Mouse (Mus musculus): ENCODE results near the gene Igfbp7. TPM values are rescaled to one million over a fixed set of nuclear protein-coding genes. Genes with fewer than 3 reads are reported as not detected.

Igfbp7 gene
- total and polyA plus RNA-seq, 3 experiments, result 0.17 to 0.70 (median 0.35) TPM

GRCm38 (mm10) chr5:77408530-77408929, 689 bp upstream of the Igfbp7 start:
- Histone ChIP-seq H3K9me3 (replicated peaks; ENCODE audit: low read length) (peaks cover 8% of the 10 kb centered on the region), H3K9ac (ENCODE audit: insufficient read depth, low read depth) (no peak overlapping the region), H3K27ac (ENCODE audit: insufficient read depth, low read depth) (no peak overlapping the region), H3K4me2 (ENCODE audit: insufficient read depth, low read depth, poor library complexity, severe bottlenecking) (no peak overlapping the region), H3K4me1 (ENCODE audit: control insufficient read depth in 1 of 2, insufficient read depth in 2 of 2) (peaks cover 0 to 5% of the 10 kb centered on the region in 2 experiments; a peak in 1 of 4 replicates), H3K4me3 (replicated peaks in 1 of 3; ENCODE audit: low read depth in 2 of 3, low read length in 2 of 3, poor library complexity in 1 of 3) (no peak overlapping the region), H3K36me3 (replicated peaks in 1 of 2; ENCODE audit: control insufficient read depth in 1 of 2, insufficient read depth in 1 of 2, low read length in 1 of 2) (no peaks in the 10 kb centered on the region), H3K27me3 (replicated peaks) (no peaks in the 10 kb centered on the region), H3K79me2 (replicated peaks; ENCODE audit: control insufficient read depth, extremely low read depth, insufficient read depth, poor library complexity, severe bottlenecking) (no peaks in the 10 kb centered on the region)
- no peak for TF ChIP-seq IRF4 (IDR thresholded peaks at IDR 0.05; ENCODE audit: low read depth, low read length)
- TF ChIP-seq MAX (IDR thresholded peaks at IDR 0.05; ENCODE audit: low read length), result no peak
- TF ChIP-seq POLR2AphosphoS2 (IDR thresholded peaks at IDR 0.05; ENCODE audit: low read depth, low read length), result no peak
- TF ChIP-seq MXI1 (IDR thresholded peaks at IDR 0.05; ENCODE audit: low read depth, low read length), result no peak
- TF ChIP-seq NELFE (IDR thresholded peaks at IDR 0.05; ENCODE audit: low read depth, low read length), result no peak
- no peak for TF ChIP-seq MEF2A (IDR thresholded peaks at IDR 0.05; ENCODE audit: borderline replicate concordance, low read depth, low read length)
- no peak for TF ChIP-seq ZC3H11A (IDR thresholded peaks at IDR 0.05; ENCODE audit: low read depth, low read length)
- in situ Hi-C loops (cut with MboI; ENCODE audit: low pct_ligation_motif_present, low pct_unique_long_range_greater_than_20kb, low sequenced_read_pairs) (no loop called here), dilution Hi-C loops (cut with MboI; ENCODE audit: extremely low pct_ligation_motif_present, extremely low pct_unique_long_range_greater_than_20kb, low sequenced_read_pairs) (no loop called here)
- no peak for DNase-seq (ENCODE audit: extremely low read depth)

DNA sequence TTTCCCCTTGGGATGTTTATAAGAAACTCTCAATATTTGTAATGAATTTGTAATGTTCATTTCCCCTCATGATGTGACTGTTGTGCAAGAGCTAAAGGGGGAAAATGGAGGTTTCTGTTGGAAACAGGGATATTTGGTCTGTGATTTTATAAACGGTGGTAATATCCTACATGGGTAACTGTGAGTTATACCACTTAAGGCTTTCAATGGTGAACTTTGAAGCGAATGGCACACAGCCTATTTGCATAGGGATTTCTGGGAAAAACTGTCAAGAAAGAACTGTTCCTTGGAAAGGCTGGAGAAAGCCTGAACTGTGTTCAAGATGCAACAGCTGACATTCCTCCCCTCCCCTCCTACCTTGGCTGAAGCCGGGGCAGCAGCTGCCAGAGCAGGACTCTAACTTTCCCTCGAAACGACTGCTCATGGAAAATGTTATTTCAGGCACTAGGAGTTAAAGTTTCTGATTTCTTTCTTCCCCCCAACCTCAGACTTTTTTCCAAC, 1.4 kb downstream of the Igfbp7 start:
- in situ Hi-C loops (cut with MboI; ENCODE audit: low pct_ligation_motif_present, low pct_unique_long_range_greater_than_20kb, low sequenced_read_pairs), result no loop called here
- H3K79me2 ChIP-seq (replicated peaks; ENCODE audit: control insufficient read depth, extremely low read depth, insufficient read depth, poor library complexity, severe bottlenecking), result no peaks in the 10 kb centered on the region
- H3K4me2 ChIP-seq (ENCODE audit: insufficient read depth, low read depth, poor library complexity, severe bottlenecking), result no peak overlapping the region
- H3K27me3 ChIP-seq (replicated peaks), result no peaks in the 10 kb centered on the region
- H3K27ac ChIP-seq (ENCODE audit: insufficient read depth, low read depth), result no peak overlapping the region
- no peak overlapping the region for H3K4me3 ChIP-seq (replicated peaks in 1 of 3; ENCODE audit: low read depth in 2 of 3, low read length in 2 of 3, poor library complexity in 1 of 3)
- no peaks in the 10 kb centered on the region for H3K36me3 ChIP-seq (replicated peaks in 1 of 2; ENCODE audit: control insufficient read depth in 1 of 2, insufficient read depth in 1 of 2, low read length in 1 of 2)
- TF ChIP-seq JUN (IDR thresholded peaks at IDR 0.05; ENCODE audit: insufficient read depth, low read depth, low read length) (no peak), NELFE (IDR thresholded peaks at IDR 0.05; ENCODE audit: low read depth, low read length) (no peak), BHLHE40 (IDR thresholded peaks at IDR 0.05; ENCODE audit: low read depth, low read length) (no peak), ZNF384 (IDR thresholded peaks at IDR 0.05; ENCODE audit: low read depth, low read length) (no peak)
- H3K9ac ChIP-seq (ENCODE audit: insufficient read depth, low read depth), result no peak overlapping the region
- peaks cover 0 to 5% of the 10 kb centered on the region in 2 experiments; a peak in 1 of 4 replicates for H3K4me1 ChIP-seq (ENCODE audit: control insufficient read depth in 1 of 2, insufficient read depth in 2 of 2)
- no peak for DNase-seq (ENCODE audit: extremely low read depth)
- dilution Hi-C loops (cut with MboI; ENCODE audit: extremely low pct_ligation_motif_present, extremely low pct_unique_long_range_greater_than_20kb, low sequenced_read_pairs), result no loop called here
- H3K9me3 ChIP-seq (replicated peaks; ENCODE audit: low read length), result peaks cover 8% of the 10 kb centered on the region

GRCm38 (mm10) chr5:77405455-77406057, 2.3 kb downstream of the Igfbp7 start:
- H3K36me3 ChIP-seq (replicated peaks in 1 of 2; ENCODE audit: control insufficient read depth in 1 of 2, insufficient read depth in 1 of 2, low read length in 1 of 2), result no peaks in the 10 kb centered on the region
- peaks cover 8% of the 10 kb centered on the region for H3K9me3 ChIP-seq (replicated peaks; ENCODE audit: low read length)
- no peak for DNase-seq (ENCODE audit: extremely low read depth)
- H3K27ac ChIP-seq (ENCODE audit: insufficient read depth, low read depth), result no peak overlapping the region
- TF ChIP-seq MXI1 (IDR thresholded peaks at IDR 0.05; ENCODE audit: low read depth, low read length), result no peak
- no peak for TF ChIP-seq UBTF (IDR thresholded peaks at IDR 0.05; ENCODE audit: low read depth, low read length)
- TF ChIP-seq CHD1 (IDR thresholded peaks at IDR 0.05; ENCODE audit: low read depth, low read length), result no peak
- H3K4me2 ChIP-seq (ENCODE audit: insufficient read depth, low read depth, poor library complexity, severe bottlenecking), result no peak overlapping the region
- dilution Hi-C loops (cut with MboI; ENCODE audit: extremely low pct_ligation_motif_present, extremely low pct_unique_long_range_greater_than_20kb, low sequenced_read_pairs) (no loop called here), in situ Hi-C loops (cut with MboI; ENCODE audit: low pct_ligation_motif_present, low pct_unique_long_range_greater_than_20kb, low sequenced_read_pairs) (no loop called here)
- peaks cover 0 to 5% of the 10 kb centered on the region in 2 experiments; a peak in 1 of 4 replicates for H3K4me1 ChIP-seq (ENCODE audit: control insufficient read depth in 1 of 2, insufficient read depth in 2 of 2)
- no peaks in the 10 kb centered on the region for H3K79me2 ChIP-seq (replicated peaks; ENCODE audit: control insufficient read depth, extremely low read depth, insufficient read depth, poor library complexity, severe bottlenecking)
- H3K9ac ChIP-seq (ENCODE audit: insufficient read depth, low read depth), result no peak overlapping the region
- no peak overlapping the region for H3K4me3 ChIP-seq (replicated peaks in 1 of 3; ENCODE audit: low read depth in 2 of 3, low read length in 2 of 3, poor library complexity in 1 of 3)
- H3K27me3 ChIP-seq (replicated peaks), result no peaks in the 10 kb centered on the region

All from CH12.LX (cell line).